Mouse (Mus musculus): ENCODE data around the gene Tgfa. TPM values are rescaled to one million over a fixed set of nuclear protein-coding genes. Genes with fewer than 3 reads are reported as not detected.
A peak's percentile ranks its signal among the peaks of the same experiment; 100 is the strongest.

Gene Tgfa
- polyA plus RNA-seq, 2 experiments = 0.99 to 1.7 TPM

GRCm38 (mm10) chr6:86270373-86271068 lies 75.5 kb downstream of the Tgfa start:
- ATAC-seq (ENCODE audit: insufficient read depth) = no peak
- DNase-seq (ENCODE audit: low read depth in 3 of 3, low spot score in 3 of 3) = no peak
- no peak for TF ChIP-seq EP300 (IDR thresholded peaks at IDR 0.05; ENCODE audit: low read depth)
- no peak for TF ChIP-seq CTCF (IDR thresholded peaks at IDR 0.05; ENCODE audit: low read depth)
- Histone ChIP-seq H3K36me3 (replicated peaks; ENCODE audit: control insufficient read depth, insufficient read depth, low read depth) (no peaks in the 10 kb centered on the region), H3K27me3 (ENCODE audit: control insufficient read depth, insufficient read depth, low read length) (no peaks in the 10 kb centered on the region), H3K9me3 (ENCODE audit: control insufficient read depth, low read length) (no peaks in the 10 kb centered on the region), H3K27ac (no peak overlapping the region), H3K4me1 (replicated peaks; ENCODE audit: control insufficient read depth in 2 of 2, insufficient read depth in 2 of 2, low read length in 1 of 2) (no peaks in the 10 kb centered on the region), H3K9ac (replicated peaks) (no peak overlapping the region), H3K4me3 (ENCODE audit: insufficient read depth in 1 of 2, low read depth in 2 of 2, low read length in 2 of 2) (no peak overlapping the region), H3K4me2 (ENCODE audit: low read depth) (no peak overlapping the region)
- 51% methylated on average over 8 of the region's 8 CpGs for WGBS (ENCODE audit: insufficient replicate concordance)

GRCm38 (mm10) chr6:86271130-86271529 lies 76.1 kb downstream of the Tgfa start:
- Histone ChIP-seq H3K9ac (replicated peaks) (no peak overlapping the region), H3K4me1 (replicated peaks; ENCODE audit: control insufficient read depth in 2 of 2, insufficient read depth in 2 of 2, low read length in 1 of 2) (no peaks in the 10 kb centered on the region), H3K36me3 (replicated peaks; ENCODE audit: control insufficient read depth, insufficient read depth, low read depth) (no peaks in the 10 kb centered on the region), H3K4me2 (ENCODE audit: low read depth) (no peak overlapping the region), H3K9me3 (ENCODE audit: control insufficient read depth, low read length) (no peaks in the 10 kb centered on the region), H3K4me3 (ENCODE audit: insufficient read depth in 1 of 2, low read depth in 2 of 2, low read length in 2 of 2) (no peak overlapping the region), H3K27me3 (ENCODE audit: control insufficient read depth, insufficient read depth, low read length) (no peaks in the 10 kb centered on the region), H3K27ac (no peak overlapping the region)
- WGBS (ENCODE audit: insufficient replicate concordance) = 61% methylated on average over 5 of the region's 5 CpGs
- DNase-seq (ENCODE audit: low read depth in 3 of 3, low spot score in 3 of 3) (no peak), ATAC-seq (ENCODE audit: insufficient read depth) (no peak)
- TF ChIP-seq EP300 (IDR thresholded peaks at IDR 0.05; ENCODE audit: low read depth) (no peak), CTCF (IDR thresholded peaks at IDR 0.05; ENCODE audit: low read depth) (no peak)

- no peaks in the 10 kb centered on the region for H3K27me3 ChIP-seq (ENCODE audit: control insufficient read depth, insufficient read depth, low read length)
- no peak overlapping the region for H3K27ac ChIP-seq
- no peaks in the 10 kb centered on the region for H3K4me1 ChIP-seq (replicated peaks; ENCODE audit: control insufficient read depth in 2 of 2, insufficient read depth in 2 of 2, low read length in 1 of 2)
- no peaks in the 10 kb centered on the region for H3K9me3 ChIP-seq (ENCODE audit: control insufficient read depth, low read length)
- no peak overlapping the region for H3K4me2 ChIP-seq (ENCODE audit: low read depth)
- WGBS (ENCODE audit: insufficient replicate concordance) = 73% methylated on average over 4 of the region's 4 CpGs
- DNase-seq (ENCODE audit: low read depth in 3 of 3, low spot score in 3 of 3) = no peak
- H3K4me3 ChIP-seq (ENCODE audit: insufficient read depth in 1 of 2, low read depth in 2 of 2, low read length in 2 of 2) = no peak overlapping the region
- TF ChIP-seq EP300 (IDR thresholded peaks at IDR 0.05; ENCODE audit: low read depth) = no peak
- peak; percentile 35; the same call in 1 of the 2 replicates for TF ChIP-seq CTCF (IDR thresholded peaks at IDR 0.05; ENCODE audit: low read depth)
- ATAC-seq (ENCODE audit: insufficient read depth) = no peak
- no peak overlapping the region for H3K9ac ChIP-seq (replicated peaks)
- H3K36me3 ChIP-seq (replicated peaks; ENCODE audit: control insufficient read depth, insufficient read depth, low read depth) = no peaks in the 10 kb centered on the region
These were observed 80.7 kb downstream of the Tgfa start for GRCm38 (mm10) chr6:86275704-86276103.

DNA sequence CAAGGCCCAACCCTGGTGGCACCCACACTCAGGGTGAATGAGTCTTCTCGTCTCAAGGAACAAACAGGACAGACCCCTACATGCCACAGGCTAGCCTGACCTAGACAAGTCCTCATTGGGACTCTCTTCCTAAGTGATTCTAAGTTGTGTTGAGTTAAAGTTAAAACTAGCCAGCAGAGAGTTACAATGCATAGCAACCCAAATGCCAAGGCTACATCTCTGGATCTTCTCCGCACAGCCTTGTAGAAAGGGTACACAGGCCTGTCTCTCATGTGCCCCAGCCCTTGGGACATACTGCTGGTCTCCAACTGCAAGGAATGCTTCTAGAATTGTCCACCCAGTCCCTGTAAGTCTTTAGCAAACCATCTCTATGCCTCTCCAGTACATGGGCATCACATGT lies 81.8 kb downstream of the Tgfa start:
- 77% methylated on average over 2 of the region's 2 CpGs for WGBS (ENCODE audit: insufficient replicate concordance)
- Histone ChIP-seq H3K9me3 (ENCODE audit: control insufficient read depth, low read length) (no peaks in the 10 kb centered on the region), H3K4me2 (ENCODE audit: low read depth) (no peak overlapping the region), H3K27ac (no peak overlapping the region), H3K4me1 (replicated peaks; ENCODE audit: control insufficient read depth in 2 of 2, insufficient read depth in 2 of 2, low read length in 1 of 2) (no peaks in the 10 kb centered on the region), H3K27me3 (ENCODE audit: control insufficient read depth, insufficient read depth, low read length) (no peaks in the 10 kb centered on the region), H3K9ac (replicated peaks) (no peak overlapping the region), H3K4me3 (ENCODE audit: insufficient read depth in 1 of 2, low read depth in 2 of 2, low read length in 2 of 2) (no peak overlapping the region), H3K36me3 (replicated peaks; ENCODE audit: control insufficient read depth, insufficient read depth, low read depth) (no peaks in the 10 kb centered on the region)
- DNase-seq (ENCODE audit: low read depth in 3 of 3, low spot score in 3 of 3) (no peak), ATAC-seq (ENCODE audit: insufficient read depth) (no peak)
- TF ChIP-seq EP300 (IDR thresholded peaks at IDR 0.05; ENCODE audit: low read depth) = no peak
- TF ChIP-seq CTCF (IDR thresholded peaks at IDR 0.05; ENCODE audit: low read depth) = no peak

DNA sequence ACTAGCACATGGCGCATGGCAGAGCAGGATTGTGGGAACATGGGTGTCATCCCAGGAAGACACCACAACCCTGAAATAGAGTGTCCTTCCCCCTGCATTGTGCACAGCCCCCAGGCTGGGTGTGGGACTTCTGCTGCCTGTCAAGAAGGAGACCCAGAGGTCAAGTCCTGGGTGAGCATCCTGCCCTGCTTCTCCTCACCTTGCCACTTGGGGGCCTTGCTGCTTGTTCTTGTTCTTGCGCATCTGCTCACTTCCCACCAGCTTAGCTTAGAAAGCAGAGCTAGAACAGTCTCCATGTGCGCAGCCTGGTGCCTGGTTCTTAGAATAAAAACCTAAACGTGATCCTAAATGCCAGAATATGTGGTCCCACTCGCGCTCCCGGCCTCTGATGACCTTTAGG lies 82.6 kb downstream of the Tgfa start:
- TF ChIP-seq CTCF (IDR thresholded peaks at IDR 0.05; ENCODE audit: low read depth) (no peak), EP300 (IDR thresholded peaks at IDR 0.05; ENCODE audit: low read depth) (no peak)
- ATAC-seq (ENCODE audit: insufficient read depth) (no peak), DNase-seq (ENCODE audit: low read depth in 3 of 3, low spot score in 3 of 3) (no peak)
- 53% methylated on average over 7 of the region's 7 CpGs for WGBS (ENCODE audit: insufficient replicate concordance)
- no peak overlapping the region for H3K4me3 ChIP-seq (ENCODE audit: insufficient read depth in 1 of 2, low read depth in 2 of 2, low read length in 2 of 2)
- no peaks in the 10 kb centered on the region for H3K4me1 ChIP-seq (replicated peaks; ENCODE audit: control insufficient read depth in 2 of 2, insufficient read depth in 2 of 2, low read length in 1 of 2)
- no peaks in the 10 kb centered on the region for H3K9me3 ChIP-seq (ENCODE audit: control insufficient read depth, low read length)
- no peaks in the 10 kb centered on the region for H3K36me3 ChIP-seq (replicated peaks; ENCODE audit: control insufficient read depth, insufficient read depth, low read depth)
- H3K4me2 ChIP-seq (ENCODE audit: low read depth) = no peak overlapping the region
- no peak overlapping the region for H3K9ac ChIP-seq (replicated peaks)
- no peak overlapping the region for H3K27ac ChIP-seq
- no peaks in the 10 kb centered on the region for H3K27me3 ChIP-seq (ENCODE audit: control insufficient read depth, insufficient read depth, low read length)
